Mouse (Mus musculus) frontal cortex, postnatal 25 days (tissue): ENCODE measurements around the gene Cd19.

Source experiments
- DNase-seq, 2 experiments: peaks; one replicate each; pipeline ENCODE4 v3.0.0; 2022; ENCODE audit warnings: low spot score in 2 of 2

Gene Cd19

GRCm38 (mm10) chr7:126377278-126378158 lies 37.2 kb downstream of the Cd19 start, which contains the start of gene Spns1:
Gene Spns1 (minus strand): TSS chr7:126377450.
- peak; percentile 97 to 98 for DNase-seq

- peak in 1 of 2 experiments; percentile 8 for DNase-seq
Observed at GRCm38 (mm10) chr7:126376903-126377277, 37.8 kb downstream of the Cd19 start.

GRCm38 (mm10) chr7:126375012-126375411 lies 39.7 kb downstream of the Cd19 start:
- DNase-seq, result no peak

GRCm38 (mm10) chr7:126374526-126374925 lies 40.2 kb downstream of the Cd19 start:
- DNase-seq, result no peak

GRCm38 (mm10) chr7:126373007-126373406 lies 41.7 kb downstream of the Cd19 start:
- no peak for DNase-seq

- no peak for DNase-seq
Observed at GRCm38 (mm10) chr7:126369393-126369792, 45.3 kb downstream of the Cd19 start, which contains the start of gene Lat. Gene Lat (minus strand): TSS chr7:126369570.

- DNase-seq, result no peak
Observed at GRCm38 (mm10) chr7:126368367-126368766, 46.3 kb downstream of the Cd19 start.

- DNase-seq, result no peak
Observed at GRCm38 (mm10) chr7:126367636-126368035, 47.1 kb downstream of the Cd19 start.

GRCm38 (mm10) chr7:126363038-126363437 lies 51.7 kb downstream of the Cd19 start:
- DNase-seq, result no peak

- DNase-seq, result no peak
Observed at GRCm38 (mm10) chr7:126359049-126359448, 55.6 kb downstream of the Cd19 start.
